In the genomic region with DNA sequence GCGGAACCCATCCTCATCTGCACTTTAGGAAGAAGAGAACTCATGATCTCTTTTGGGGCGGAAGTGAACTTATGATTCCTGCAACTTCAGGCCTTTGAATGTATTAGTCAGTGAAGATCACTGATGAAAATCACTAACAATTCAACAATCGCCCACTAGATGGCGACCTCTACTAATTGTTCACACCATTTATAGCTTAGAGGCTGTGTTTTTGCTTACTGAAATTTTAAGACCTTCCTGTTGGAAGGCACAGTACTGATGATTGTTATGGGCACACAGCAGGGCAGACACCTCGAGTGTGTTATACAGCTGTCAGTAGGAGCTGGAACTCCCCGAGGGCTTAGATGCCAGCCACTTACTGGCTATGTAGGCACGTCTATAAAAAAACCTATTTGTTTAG, we compare ENCODE assay signal across 9 mouse cellular contexts. TPM values are rescaled to one million over a fixed set of nuclear protein-coding genes. Genes with fewer than 3 reads are reported as not detected.
DNase-seq lines count a peak whose midpoint lies in the region; ATAC-seq and TF ChIP-seq lines count a peak whose summit lies in the region.
"Had no signal": no experiment of that assay in that cellular context is flagged by ENCODE, and none has a peak within 500 bp of the region (broad histone marks: within the 10 kb centered on the region; RNA-seq: fewer than 3 reads in every experiment).

No protein-coding gene starts in this region.

- no peak overlapping the region for H3K4me3 ChIP-seq in kidney, embryonic 15.5 days (replicated peaks)
- H3K4me3 ChIP-seq in limb, embryonic 14.5 days (replicated peaks; ENCODE audit: low read length): no peak overlapping the region
- H3K4me3 ChIP-seq: heart, embryonic 13.5 days had no signal

- peak; percentile 90 for DNase-seq in limb, embryonic 14.5 days (ENCODE audit: low spot score)
- peak; percentile 64 to 66 for DNase-seq in natural killer cell, adult 2 months (ENCODE audit: low spot score in 2 of 2)
- peak; percentile 32 for DNase-seq in testis, postnatal 14 days (ENCODE audit: low spot score)

- H3K4me2 ChIP-seq in kidney, embryonic 15.5 days: no peak overlapping the region
- no peak overlapping the region for H3K4me2 ChIP-seq in limb, embryonic 14.5 days (replicated peaks; ENCODE audit: low read depth, low read length, severe bottlenecking)
- H3K4me2 ChIP-seq: heart, embryonic 13.5 days had no signal

- no peaks in the 10 kb centered on the region for H3K27me3 ChIP-seq in kidney, embryonic 15.5 days
- no peaks in the 10 kb centered on the region for H3K27me3 ChIP-seq in limb, embryonic 14.5 days (ENCODE audit: control insufficient read depth, insufficient read depth, low read length)
- H3K27me3 ChIP-seq: heart, embryonic 13.5 days had no signal

- H3K36me3 ChIP-seq in kidney, embryonic 15.5 days: no peaks in the 10 kb centered on the region
- no peaks in the 10 kb centered on the region for H3K36me3 ChIP-seq in limb, embryonic 14.5 days (ENCODE audit: control insufficient read depth, insufficient read depth, low read length)
- H3K36me3 ChIP-seq: heart, embryonic 13.5 days had no signal

- no peaks in the 10 kb centered on the region for H3K9me3 ChIP-seq in kidney, embryonic 15.5 days (replicated peaks)
- H3K9me3 ChIP-seq in limb, embryonic 14.5 days (ENCODE audit: control insufficient read depth, low read length): no peaks in the 10 kb centered on the region
- H3K9me3 ChIP-seq: heart, embryonic 13.5 days had no signal

- ATAC-seq in CD4-positive, CD25-positive, alpha-beta regulatory T cell, adult 4 months: peak; percentile 68
- peak; percentile 63 for ATAC-seq in activated CD4-positive, CD25-positive, alpha-beta regulatory T cell, adult 4 months
- ATAC-seq in common myeloid progenitor, adult 5-6 weeks (replicated peaks; ENCODE audit: low read depth, poor library complexity, severe bottlenecking): peak; percentile 59
- ATAC-seq in granulocyte monocyte progenitor cell, adult 5-6 weeks (replicated peaks; ENCODE audit: poor library complexity, severe bottlenecking): peak; percentile 83
- peak; percentile 64 for ATAC-seq in kidney, embryonic 15.5 days (replicated peaks; ENCODE audit: low FRiP score)
- 0 out of 2 replicates have a peak, but pooled peaks have one; percentile 50 for ATAC-seq in limb, embryonic 14.5 days (ENCODE audit: low FRiP score, low read depth)

- H3K27ac ChIP-seq in kidney, embryonic 15.5 days: no peak overlapping the region
- H3K27ac ChIP-seq in limb, embryonic 14.5 days (replicated peaks; ENCODE audit: low read depth, low read length): no peak overlapping the region
- H3K27ac ChIP-seq: heart, embryonic 13.5 days had no signal

- TF ChIP-seq POLR2A in limb, embryonic 14.5 days (IDR thresholded peaks at IDR 0.05; ENCODE audit: borderline replicate concordance, extremely low read depth, insufficient read depth, insufficient read length): no peak

- WGBS in kidney, embryonic 15.5 days: 20% methylated on average over 7 of the region's 7 CpGs
- WGBS in limb, embryonic 14.5 days: 6% methylated on average over 7 of the region's 7 CpGs

- H3K9ac ChIP-seq in kidney, embryonic 15.5 days: no peak overlapping the region
- H3K9ac ChIP-seq in limb, embryonic 14.5 days (ENCODE audit: low read depth, low read length, severe bottlenecking): no peak overlapping the region
- H3K9ac ChIP-seq: heart, embryonic 13.5 days had no signal

- H3K4me1 ChIP-seq in kidney, embryonic 15.5 days: no peaks in the 10 kb centered on the region
- H3K4me1 ChIP-seq in limb, embryonic 14.5 days (ENCODE audit: control insufficient read depth, insufficient read depth, low read length): no peaks in the 10 kb centered on the region

RNA-seq across cellular contexts. Expression of a gene that starts 6.5 kb away (rescaled TPM):
- not detected for polyA plus RNA-seq in CD4-positive, CD25-positive, alpha-beta regulatory T cell, adult 4 months (2017; shearing (Covaris generic))
- polyA plus RNA-seq in activated CD4-positive, CD25-positive, alpha-beta regulatory T cell, adult 4 months (2017; shearing (Covaris generic)): not detected
- total RNA-seq in common myeloid progenitor, adult 5-6 weeks (2017): 12.0 and 20.2 TPM in 2 replicates
- total RNA-seq in granulocyte monocyte progenitor cell, adult 5-6 weeks (2014; fragmentation: Nextera tagmentation): 2.1 and 5.4 TPM in 2 replicates
- total RNA-seq in granulocyte monocyte progenitor cell, adult 5-6 weeks (2017): 1.1 and 1.4 TPM in 2 replicates
- polyA plus RNA-seq in kidney, embryonic 15.5 days (2015; fragmentation: Nextera tagmentation; extraction: Ambion mirVana): 9.0 and 10.7 TPM in 2 replicates
- 3.6 and 3.8 TPM in 2 replicates for polyA plus RNA-seq in limb, embryonic 14.5 days (2012; rRNA removed)
- polyA plus RNA-seq in limb, embryonic 14.5 days (2014; fragmentation: Nextera tagmentation; extraction: Ambion mirVana): 3.9 and 5.1 TPM in 2 replicates

RNA-seq across cellular contexts. Expression of a gene that starts 38.9 kb away (rescaled TPM):
- polyA plus RNA-seq in CD4-positive, CD25-positive, alpha-beta regulatory T cell, adult 4 months (2017; shearing (Covaris generic)): not detected
- not detected for polyA plus RNA-seq in activated CD4-positive, CD25-positive, alpha-beta regulatory T cell, adult 4 months (2017; shearing (Covaris generic))
- not detected in 2 replicates for total RNA-seq in common myeloid progenitor, adult 5-6 weeks (2017)
- total RNA-seq in granulocyte monocyte progenitor cell, adult 5-6 weeks (2014; fragmentation: Nextera tagmentation): not detected in 2 replicates
- not detected in 2 replicates for total RNA-seq in granulocyte monocyte progenitor cell, adult 5-6 weeks (2017)
- polyA plus RNA-seq in kidney, embryonic 15.5 days (2015; fragmentation: Nextera tagmentation; extraction: Ambion mirVana): 2.6 and 3.5 TPM in 2 replicates
- 0.06 and 0.08 TPM in 2 replicates for polyA plus RNA-seq in limb, embryonic 14.5 days (2012; rRNA removed)
- not detected in 2 replicates for polyA plus RNA-seq in limb, embryonic 14.5 days (2014; fragmentation: Nextera tagmentation; extraction: Ambion mirVana)
- polyA plus RNA-seq: heart, embryonic 13.5 days had no signal

RNA-seq across cellular contexts. Expression of a gene that starts 48.8 kb away (rescaled TPM):
- 10 to 100 TPM; 14.1 to 22.9 TPM for polyA plus RNA-seq in CD4-positive, CD25-positive, alpha-beta regulatory T cell, adult 4 months (2017; shearing (Covaris generic))
- 10 to 100 TPM; 14.7 to 17.8 TPM for polyA plus RNA-seq in activated CD4-positive, CD25-positive, alpha-beta regulatory T cell, adult 4 months (2017; shearing (Covaris generic))
- total RNA-seq in common myeloid progenitor, adult 5-6 weeks (2017): 28.5 and 33.4 TPM in 2 replicates
- 13.2 and 23.7 TPM in 2 replicates for total RNA-seq in granulocyte monocyte progenitor cell, adult 5-6 weeks (2014; fragmentation: Nextera tagmentation)
- total RNA-seq in granulocyte monocyte progenitor cell, adult 5-6 weeks (2017): 27.4 and 30.7 TPM in 2 replicates
- 4.2 and 5.6 TPM in 2 replicates for polyA plus RNA-seq in kidney, embryonic 15.5 days (2015; fragmentation: Nextera tagmentation; extraction: Ambion mirVana)
- polyA plus RNA-seq in limb, embryonic 14.5 days (2012; rRNA removed): 11.3 and 12.0 TPM in 2 replicates
- 11.0 and 11.7 TPM in 2 replicates for polyA plus RNA-seq in limb, embryonic 14.5 days (2014; fragmentation: Nextera tagmentation; extraction: Ambion mirVana)

Comparison
In these comparisons a context has a peak if more than half of its experiments do, and no peak if none do; other contexts are left out.
1. DNase-seq: peak in every context shown above with its lines; median percentile 90 in limb, embryonic 14.5 days; 65 in natural killer cell, adult 2 months; 32 in testis, postnatal 14 days.